Comparison of ENCODE assay signal across 9 mouse cellular contexts in the genomic region with DNA sequence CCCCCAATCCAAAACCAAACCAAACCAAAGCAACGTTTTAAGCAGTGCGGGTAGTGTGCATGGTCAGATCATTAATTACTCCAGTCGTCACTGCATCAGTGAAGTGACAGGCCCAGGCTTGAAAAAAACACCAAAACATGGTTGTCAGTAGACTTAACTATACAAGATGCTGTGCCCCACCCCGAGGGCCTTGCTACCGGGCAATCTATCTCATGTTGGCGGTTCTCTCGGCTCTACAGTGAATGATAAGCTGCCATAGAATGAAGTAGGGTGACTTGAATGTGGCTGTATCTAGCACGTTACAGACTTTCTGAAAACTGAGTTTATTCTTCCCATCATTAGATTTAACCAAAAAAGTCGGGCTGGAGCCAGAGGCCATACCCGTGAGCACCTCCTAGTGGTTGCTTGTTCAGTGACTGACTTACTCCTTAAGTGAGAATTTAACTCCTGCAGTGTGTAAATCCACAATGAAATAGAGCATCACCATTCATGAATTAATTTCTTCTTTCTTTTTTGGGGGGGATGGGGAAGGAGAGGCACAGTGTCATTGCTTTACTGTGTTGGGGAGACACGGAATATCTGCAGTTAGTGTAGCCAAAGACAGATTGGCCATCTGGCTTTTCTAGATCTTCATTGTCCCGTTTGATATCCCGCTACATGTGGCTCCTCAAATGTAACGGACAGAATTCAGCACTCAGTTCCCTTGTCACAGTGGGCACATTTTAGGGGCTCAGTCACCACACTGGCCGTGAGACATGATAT.
DNase-seq lines count a peak whose midpoint lies in the region; ATAC-seq and TF ChIP-seq lines count a peak whose summit lies in the region.
"Had no signal": no experiment of that assay in that cellular context is flagged by ENCODE, and none has a peak within 500 bp of the region (broad histone marks: within the 10 kb centered on the region; RNA-seq: fewer than 3 reads in every experiment).

No protein-coding gene starts in this region.

- TF ChIP-seq CTCF in left cerebral cortex, adult 2 months (IDR thresholded peaks at IDR 0.05) = peak; percentile 36

- no peaks in the 10 kb centered on the region for H3K9me3 ChIP-seq in heart, embryonic 12.5 days (replicated peaks)
- no peaks in the 10 kb centered on the region for H3K9me3 ChIP-seq in midbrain, embryonic 15.5 days
- H3K9me3 ChIP-seq: midbrain, embryonic 12.5 days had no signal

- intact Hi-C loops in left cerebral cortex, adult 2 months (cut with DNase I) = no loop called here
- intact Hi-C loops in left cerebral cortex, postnatal 36 days (cut with DNase I) = no loop called here
- intact Hi-C loops in gastrocnemius, postnatal 36 days (cut with DNase I) = loop anchor here (5.0 kb wide), 1 partner anchor 38 kb away; no protein-coding TSS in a partner anchor

- no peak overlapping the region for H3ac ChIP-seq in myocyte (ENCODE audit: control insufficient read depth, insufficient read length)

- peaks cover 15% of the 10 kb centered on the region for H3K36me3 ChIP-seq in heart, embryonic 12.5 days
- peaks cover 8% of the 10 kb centered on the region for H3K36me3 ChIP-seq in myocyte (ENCODE audit: control insufficient read depth, insufficient read depth)
- H3K36me3 ChIP-seq in midbrain, embryonic 15.5 days (replicated peaks) = no peaks in the 10 kb centered on the region

- H3K9ac ChIP-seq in heart, embryonic 12.5 days = no peak overlapping the region
- H3K9ac ChIP-seq in midbrain, embryonic 15.5 days = no peak overlapping the region
- H3K9ac ChIP-seq: midbrain, embryonic 12.5 days had no signal

- no peak for DNase-seq in left cerebral cortex, adult 2 months (ENCODE audit: extremely low spot score in 1 of 2, low spot score in 2 of 2)
- DNase-seq in left cerebral cortex, postnatal 36 days (ENCODE audit: low spot score in 2 of 2) = no peak
- peak; percentile 50 for DNase-seq in NIH3T3 (ENCODE audit: low read depth)
- DNase-seq in layer of hippocampus, adult 11-12 months (ENCODE audit: low spot score) = no peak
- DNase-seq in gastrocnemius, postnatal 36 days = no peak

- H3K79me2 ChIP-seq in myocyte (ENCODE audit: control insufficient read depth, insufficient read depth) = peaks cover 2% of the 10 kb centered on the region

- H3K27ac ChIP-seq in left cerebral cortex, adult 2 months = no peak overlapping the region
- peak overlapping the region; percentile 55; the same call in 1 of the 2 replicates for H3K27ac ChIP-seq in heart, embryonic 12.5 days (ENCODE audit: poor library complexity, severe bottlenecking)
- no peak overlapping the region for H3K27ac ChIP-seq in midbrain, embryonic 15.5 days
- H3K27ac ChIP-seq: midbrain, embryonic 12.5 days had no signal

- H3K4me3 ChIP-seq in left cerebral cortex, adult 2 months = no peak overlapping the region
- H3K4me3 ChIP-seq in heart, embryonic 12.5 days = no peak overlapping the region
- no peak overlapping the region for H3K4me3 ChIP-seq in myocyte
- no peak overlapping the region for H3K4me3 ChIP-seq in midbrain, embryonic 15.5 days
- H3K4me3 ChIP-seq: midbrain, embryonic 12.5 days had no signal

- H3K4me2 ChIP-seq in heart, embryonic 12.5 days = no peak overlapping the region
- peak overlapping the region; percentile 20 for H3K4me2 ChIP-seq in myocyte (ENCODE audit: low read depth)
- no peak overlapping the region for H3K4me2 ChIP-seq in midbrain, embryonic 15.5 days
- H3K4me2 ChIP-seq: midbrain, embryonic 12.5 days had no signal

- ATAC-seq in heart, embryonic 12.5 days (ENCODE audit: insufficient number of reproducible peaks, low FRiP score) = no peak; the same call in 1 of the 2 replicates
- ATAC-seq in midbrain, embryonic 15.5 days (replicated peaks) = no peak

- H3K4me1 ChIP-seq in heart, embryonic 12.5 days (replicated peaks) = peaks cover 25% of the 10 kb centered on the region
- H3K4me1 ChIP-seq in midbrain, embryonic 15.5 days = no peaks in the 10 kb centered on the region
- H3K4me1 ChIP-seq: midbrain, embryonic 12.5 days had no signal

- H3K27me3 ChIP-seq in heart, embryonic 12.5 days (replicated peaks) = no peaks in the 10 kb centered on the region
- H3K27me3 ChIP-seq in myocyte (ENCODE audit: control insufficient read depth, insufficient read depth, insufficient read length) = no peaks in the 10 kb centered on the region
- H3K27me3 ChIP-seq in midbrain, embryonic 15.5 days (replicated peaks) = no peaks in the 10 kb centered on the region
- H3K27me3 ChIP-seq: midbrain, embryonic 12.5 days had no signal

- WGBS in heart, embryonic 12.5 days = 65% methylated on average over 15 of the region's 15 CpGs
- WGBS in midbrain, embryonic 15.5 days = 76% methylated on average over 15 of the region's 15 CpGs

- no peak for TF ChIP-seq POLR2A in myocyte (IDR thresholded peaks at IDR 0.05; ENCODE audit: insufficient read length, low read depth)

TF ChIP-seq in myocyte, 11 proteins besides CTCF, POLR2A, EP300 and RAD21:
- TF ChIP-seq USF1 (IDR thresholded peaks at IDR 0.05; ENCODE audit: low read depth) (no peak), CEBPB (IDR thresholded peaks at IDR 0.05; ENCODE audit: insufficient read depth, poor library complexity, severe bottlenecking) (no peak), MAX (IDR thresholded peaks at IDR 0.05; ENCODE audit: low read depth) (no peak), MYOD1 (IDR thresholded peaks at IDR 0.05; ENCODE audit: control insufficient read depth in 1 of 3, insufficient read length in 2 of 3, low read depth in 2 of 3) (no peak), REST (IDR thresholded peaks at IDR 0.05; ENCODE audit: insufficient read depth, insufficient read length) (no peak)
